Mouse (Mus musculus): Measurements from ENCODE around the gene Cyp2b10.

GRCm38 (mm10) chr7:25884272-25884671 lies 13.1 kb upstream of the Cyp2b10 start:
- TF ChIP-seq POLR2A (IDR thresholded peaks at IDR 0.05; ENCODE audit: low read depth, low read length) (no peak), CTCF (conservative IDR thresholded peaks at IDR 0.05; ENCODE audit: insufficient read depth, insufficient read length, low read depth, low read length) (no peak)

Measured in kidney, adult 2 months (tissue).